Mouse (Mus musculus): ENCODE measurements around the gene Il11. TPM values are rescaled to one million over a fixed set of nuclear protein-coding genes. Genes with fewer than 3 reads are reported as not detected.

Gene Il11
- polyA plus RNA-seq, 1 experiment: 1.3 TPM

GRCm38 (mm10) chr7:4764946-4765710, 17.5 kb downstream of the Il11 start:
- Histone ChIP-seq H3K79me3 (ENCODE audit: low read depth) (no peaks in the 10 kb centered on the region), H3ac (ENCODE audit: control insufficient read depth, insufficient read length, low read depth) (no peak overlapping the region), H3K36me3 (ENCODE audit: control insufficient read depth, insufficient read depth) (no peaks in the 10 kb centered on the region), H3K79me2 (ENCODE audit: control insufficient read depth, insufficient read depth) (no peaks in the 10 kb centered on the region), H3K27me3 (ENCODE audit: control insufficient read depth, insufficient read depth, insufficient read length) (peaks cover 5% of the 10 kb centered on the region), H3K4me3 (ENCODE audit: insufficient read depth, poor library complexity, severe bottlenecking) (no peak overlapping the region)
- TF ChIP-seq MYOG (IDR thresholded peaks at IDR 0.05; ENCODE audit: control insufficient read depth, extremely low read depth, insufficient read length) (no peak), MYOD1 (IDR thresholded peaks at IDR 0.05; ENCODE audit: control insufficient read depth, insufficient read length, low read depth) (no peak), USF1 (IDR thresholded peaks at IDR 0.05; ENCODE audit: low read depth) (no peak), FOSL1 (IDR thresholded peaks at IDR 0.05; ENCODE audit: insufficient read depth, low read length, poor library complexity, severe bottlenecking) (no peak), CTCF (IDR thresholded peaks at IDR 0.05; ENCODE audit: control insufficient read depth, insufficient read depth, insufficient read length) (no peak), CEBPB (IDR thresholded peaks at IDR 0.05; ENCODE audit: low read depth) (no peak), MAX (IDR thresholded peaks at IDR 0.05) (no peak)

GRCm38 (mm10) chr7:4759670-4760069, 23.0 kb downstream of the Il11 start:
- H3K4me3 ChIP-seq (ENCODE audit: insufficient read depth, poor library complexity, severe bottlenecking): no peak overlapping the region
- H3K79me2 ChIP-seq (ENCODE audit: control insufficient read depth, insufficient read depth): no peaks in the 10 kb centered on the region
- H3ac ChIP-seq (ENCODE audit: control insufficient read depth, insufficient read length, low read depth): no peak overlapping the region
- H3K27me3 ChIP-seq (ENCODE audit: control insufficient read depth, insufficient read depth, insufficient read length): peaks cover 9% of the 10 kb centered on the region
- TF ChIP-seq FOSL1 (IDR thresholded peaks at IDR 0.05; ENCODE audit: insufficient read depth, low read length, poor library complexity, severe bottlenecking) (no peak), MYOD1 (IDR thresholded peaks at IDR 0.05; ENCODE audit: control insufficient read depth, insufficient read length, low read depth) (no peak), CTCF (IDR thresholded peaks at IDR 0.05; ENCODE audit: control insufficient read depth, insufficient read depth, insufficient read length) (no peak), MAX (IDR thresholded peaks at IDR 0.05) (no peak), CEBPB (IDR thresholded peaks at IDR 0.05; ENCODE audit: low read depth) (no peak), USF1 (IDR thresholded peaks at IDR 0.05; ENCODE audit: low read depth) (no peak), MYOG (IDR thresholded peaks at IDR 0.05; ENCODE audit: control insufficient read depth, extremely low read depth, insufficient read length) (no peak)
- H3K36me3 ChIP-seq (ENCODE audit: control insufficient read depth, insufficient read depth): no peaks in the 10 kb centered on the region
- no peaks in the 10 kb centered on the region for H3K79me3 ChIP-seq (ENCODE audit: low read depth)

- Histone ChIP-seq H3K4me3 (ENCODE audit: insufficient read depth, poor library complexity, severe bottlenecking) (no peak within 1 kb of the TSS), H3K79me2 (ENCODE audit: control insufficient read depth, insufficient read depth) (no peaks in the 10 kb centered on the region), H3K27me3 (ENCODE audit: control insufficient read depth, insufficient read depth, insufficient read length) (peaks cover 4% of the 10 kb centered on the region), H3ac (ENCODE audit: control insufficient read depth, insufficient read length, low read depth) (no peak within 1 kb of the TSS), H3K36me3 (ENCODE audit: control insufficient read depth, insufficient read depth) (no peaks in the 10 kb centered on the region), H3K79me3 (ENCODE audit: low read depth) (no peaks in the 10 kb centered on the region)
- TF ChIP-seq CTCF (IDR thresholded peaks at IDR 0.05; ENCODE audit: control insufficient read depth, insufficient read depth, insufficient read length): no peak
Observed at GRCm38 (mm10) chr7:4752821-4753570, 29.7 kb downstream of the Il11 start, which contains the start of gene Cox6b2. Gene Cox6b2, minus strand, starts transcription at chr7:4753094.

DNA sequence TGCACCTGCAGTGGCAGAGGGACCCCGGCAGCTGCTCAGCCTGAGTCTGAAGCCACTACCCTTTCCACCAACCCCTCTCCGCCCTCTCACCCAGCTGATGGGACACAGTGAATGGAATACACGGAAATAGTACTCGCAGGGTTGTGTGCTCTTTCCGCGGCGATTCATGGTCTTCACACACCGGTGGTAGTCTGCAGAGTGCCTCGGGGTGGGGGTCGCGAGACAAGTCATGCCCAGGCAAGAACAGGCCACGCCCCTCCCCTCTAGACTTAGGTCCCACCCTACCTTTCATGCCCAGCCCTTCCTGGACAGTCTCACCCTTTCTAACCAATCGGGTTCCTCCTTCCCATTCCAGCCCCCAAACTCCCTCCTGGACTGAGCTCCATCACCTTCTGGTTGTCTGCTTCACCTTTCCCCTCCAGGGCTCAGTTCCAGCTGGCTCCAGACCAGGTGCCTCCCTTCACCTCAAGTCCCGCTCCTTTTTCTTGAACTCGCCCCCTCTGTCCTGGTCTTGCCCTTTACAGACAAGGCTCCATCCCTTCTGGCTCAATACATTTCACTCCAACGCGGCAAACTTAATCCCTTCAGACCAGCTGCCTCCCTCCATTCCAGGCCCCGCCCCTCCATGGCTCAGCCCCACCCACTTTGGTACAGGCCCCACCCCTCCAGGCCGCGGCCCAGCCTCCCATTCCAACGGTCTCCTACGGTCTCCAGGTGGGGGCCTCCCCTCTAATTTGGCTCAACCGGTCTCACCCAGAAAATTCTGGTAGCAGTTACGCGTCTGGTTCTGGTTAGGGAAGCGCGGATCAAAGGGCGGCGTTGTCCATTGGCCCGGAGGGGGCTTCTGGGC, 30.5 kb downstream of the Il11 start:
- H3K27me3 ChIP-seq (ENCODE audit: control insufficient read depth, insufficient read depth, insufficient read length): peaks cover 4% of the 10 kb centered on the region
- no peaks in the 10 kb centered on the region for H3K79me2 ChIP-seq (ENCODE audit: control insufficient read depth, insufficient read depth)
- H3K79me3 ChIP-seq (ENCODE audit: low read depth): no peaks in the 10 kb centered on the region
- no peaks in the 10 kb centered on the region for H3K36me3 ChIP-seq (ENCODE audit: control insufficient read depth, insufficient read depth)
- H3ac ChIP-seq (ENCODE audit: control insufficient read depth, insufficient read length, low read depth): no peak overlapping the region
- TF ChIP-seq MYOG (IDR thresholded peaks at IDR 0.05; ENCODE audit: control insufficient read depth, extremely low read depth, insufficient read length): no peak
- no peak for TF ChIP-seq MAX (IDR thresholded peaks at IDR 0.05)
- TF ChIP-seq MYOD1 (IDR thresholded peaks at IDR 0.05; ENCODE audit: control insufficient read depth, insufficient read length, low read depth): no peak
- no peak for TF ChIP-seq USF1 (IDR thresholded peaks at IDR 0.05; ENCODE audit: low read depth)
- no peak for TF ChIP-seq CEBPB (IDR thresholded peaks at IDR 0.05; ENCODE audit: low read depth)
- TF ChIP-seq CTCF (IDR thresholded peaks at IDR 0.05; ENCODE audit: control insufficient read depth, insufficient read depth, insufficient read length): no peak
- no peak for TF ChIP-seq FOSL1 (IDR thresholded peaks at IDR 0.05; ENCODE audit: insufficient read depth, low read length, poor library complexity, severe bottlenecking)
- H3K4me3 ChIP-seq (ENCODE audit: insufficient read depth, poor library complexity, severe bottlenecking): no peak overlapping the region

- Histone ChIP-seq H3K79me3 (ENCODE audit: low read depth) (no peaks in the 10 kb centered on the region), H3K27me3 (ENCODE audit: control insufficient read depth, insufficient read depth, insufficient read length) (peaks cover 4% of the 10 kb centered on the region), H3ac (ENCODE audit: control insufficient read depth, insufficient read length, low read depth) (no peak overlapping the region), H3K79me2 (ENCODE audit: control insufficient read depth, insufficient read depth) (no peaks in the 10 kb centered on the region), H3K4me3 (ENCODE audit: insufficient read depth, poor library complexity, severe bottlenecking) (no peak overlapping the region), H3K36me3 (ENCODE audit: control insufficient read depth, insufficient read depth) (no peaks in the 10 kb centered on the region)
- TF ChIP-seq USF1 (IDR thresholded peaks at IDR 0.05; ENCODE audit: low read depth): no peak
- no peak for TF ChIP-seq MYOG (IDR thresholded peaks at IDR 0.05; ENCODE audit: control insufficient read depth, extremely low read depth, insufficient read length)
- TF ChIP-seq CTCF (IDR thresholded peaks at IDR 0.05; ENCODE audit: control insufficient read depth, insufficient read depth, insufficient read length): no peak
- TF ChIP-seq MYOD1 (IDR thresholded peaks at IDR 0.05; ENCODE audit: control insufficient read depth, insufficient read length, low read depth): no peak
- TF ChIP-seq CEBPB (IDR thresholded peaks at IDR 0.05; ENCODE audit: low read depth): no peak
- no peak for TF ChIP-seq MAX (IDR thresholded peaks at IDR 0.05)
- TF ChIP-seq FOSL1 (IDR thresholded peaks at IDR 0.05; ENCODE audit: insufficient read depth, low read length, poor library complexity, severe bottlenecking): no peak
Observed at GRCm38 (mm10) chr7:4749169-4749568, 33.5 kb downstream of the Il11 start.

Measured in C2C12 (cell line).